Mouse (Mus musculus) lung, postnatal 14 days (tissue): Measurements from ENCODE around the gene Btnl9.
A peak's percentile ranks its signal among the peaks of the same experiment; 100 is the strongest.
"Not testable (repeated sequence)": the region's sequence is repeated elsewhere in the genome, so short reads cannot be mapped to it uniquely, and the experiment has no call there.

ENCODE experiments used
- DNase-seq: peaks from one replicate; pipeline ENCODE4 v3.0.0; 2021

Btnl9 gene

DNA sequence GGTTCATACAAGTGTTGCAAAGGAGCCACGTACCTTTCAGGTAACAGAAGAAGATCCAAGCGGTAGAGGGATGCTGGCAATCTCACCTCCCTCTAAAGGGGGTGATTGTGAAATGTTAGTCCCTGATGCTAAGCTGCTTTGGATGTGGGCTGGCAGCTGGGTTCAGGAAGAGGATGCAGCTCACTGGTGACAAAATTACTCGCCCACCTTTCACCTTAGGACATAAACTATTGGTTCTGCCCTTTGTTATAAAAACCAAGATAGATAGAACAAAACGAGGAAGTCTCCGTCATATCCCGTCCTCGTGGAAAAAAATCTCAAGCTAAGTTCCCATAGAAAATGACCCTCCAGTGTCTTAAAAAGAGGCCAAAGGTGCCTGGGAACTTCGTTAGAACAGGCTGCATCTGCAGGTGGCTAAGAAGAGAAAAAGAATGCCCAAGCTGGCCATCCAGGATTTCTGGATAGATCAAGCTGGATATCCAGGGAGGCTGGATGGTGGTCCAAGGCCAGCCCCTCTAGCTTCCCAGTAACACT lies at the start of gene Btnl9:
Btnl9 (minus strand) TSS at position 205 of the 534 bp plus-strand sequence.
- DNase-seq: no peak

DNA sequence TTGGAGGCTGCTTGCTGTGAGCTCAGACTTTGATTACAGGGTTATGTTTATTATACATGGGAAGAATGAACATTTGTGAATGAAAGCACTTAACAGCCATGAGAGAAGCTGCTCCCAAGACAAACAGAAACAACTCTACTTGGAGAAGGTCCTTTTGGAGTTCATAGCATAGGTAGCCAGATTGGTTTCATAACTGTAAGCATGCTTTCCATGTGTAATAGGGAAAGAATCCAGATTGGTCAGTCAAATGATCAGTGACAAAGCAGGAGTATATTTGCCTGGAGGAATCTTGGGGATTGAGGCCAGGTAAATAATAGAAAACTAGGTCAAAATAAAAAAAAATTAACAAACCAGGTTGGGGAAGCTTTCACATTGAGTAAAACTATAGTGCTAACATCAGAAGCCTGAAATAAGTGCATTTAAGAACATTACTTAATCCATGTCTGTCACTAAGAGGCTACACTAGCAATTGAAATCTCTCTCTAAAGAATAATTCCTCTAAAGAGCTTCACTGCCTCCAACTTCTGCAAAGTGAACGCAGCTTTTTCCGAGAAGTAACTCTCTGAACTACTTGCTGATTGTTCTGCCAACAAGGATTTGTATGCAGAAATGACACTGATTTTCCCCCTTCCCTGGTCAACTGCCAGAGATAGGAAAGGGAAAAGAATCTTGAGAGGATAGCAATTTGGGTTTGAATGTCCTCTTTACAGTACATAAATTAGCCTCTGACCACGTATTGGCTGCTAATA lies 48.7 kb upstream of the Btnl9 start:
- no peak for DNase-seq

DNA sequence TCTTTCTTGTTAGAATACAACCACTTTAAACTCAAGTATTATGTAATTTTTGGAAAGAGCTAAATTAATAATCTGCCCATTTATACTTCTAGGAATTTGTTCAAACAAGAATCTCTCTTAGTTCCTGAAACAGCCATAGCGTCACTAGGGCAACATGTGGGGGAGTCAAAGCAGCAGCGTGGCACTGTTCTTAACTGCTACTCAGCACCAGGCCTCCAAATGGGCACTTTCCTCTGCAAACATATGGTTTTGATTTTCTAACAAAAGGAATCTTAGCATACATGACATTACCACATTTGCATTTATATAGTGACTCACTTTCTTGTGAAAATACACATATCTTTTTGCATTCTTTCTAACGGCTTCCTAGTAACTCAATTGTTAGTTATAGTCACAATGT lies 45.8 kb upstream of the Btnl9 start:
- DNase-seq: no peak

DNA sequence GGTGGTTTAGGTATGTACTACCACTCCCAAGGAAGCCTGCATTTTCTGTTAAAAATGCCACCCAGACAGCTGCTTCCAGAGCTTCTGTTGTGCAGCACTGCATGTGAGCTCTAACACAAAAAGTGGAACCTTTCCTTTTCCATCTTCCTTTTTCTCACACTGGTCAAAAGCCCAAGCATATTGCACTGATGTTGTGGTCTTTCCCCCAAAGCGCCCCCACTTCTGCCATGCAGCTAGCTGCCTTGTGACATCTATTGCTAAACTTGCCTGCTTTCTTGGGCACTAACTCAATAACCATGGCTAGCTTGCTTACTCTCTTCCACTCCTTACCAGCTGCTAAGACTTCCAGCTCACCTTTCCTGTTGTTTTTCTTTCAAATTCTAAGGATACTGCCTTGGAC lies 37.5 kb upstream of the Btnl9 start:
- DNase-seq: no peak

DNA sequence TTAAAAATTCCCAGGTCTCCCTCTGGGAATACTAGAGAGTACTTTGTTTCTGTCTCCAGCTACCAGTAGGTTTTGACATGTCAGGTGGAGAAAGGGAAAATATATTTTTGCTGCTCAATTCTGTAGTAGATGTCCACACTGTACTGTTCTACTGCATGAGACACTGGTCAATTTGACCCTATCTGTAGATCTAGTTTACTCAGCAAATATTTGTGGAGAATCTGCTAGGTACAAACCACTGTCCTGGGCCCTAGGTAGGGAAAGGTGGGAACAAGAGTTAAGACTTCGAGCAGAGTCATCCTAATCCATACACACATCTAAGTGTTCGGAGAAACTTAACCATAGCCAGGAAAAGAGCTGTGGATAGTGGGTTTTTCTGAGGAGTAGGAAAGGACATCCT lies 32.3 kb upstream of the Btnl9 start:
- DNase-seq: no peak

DNA sequence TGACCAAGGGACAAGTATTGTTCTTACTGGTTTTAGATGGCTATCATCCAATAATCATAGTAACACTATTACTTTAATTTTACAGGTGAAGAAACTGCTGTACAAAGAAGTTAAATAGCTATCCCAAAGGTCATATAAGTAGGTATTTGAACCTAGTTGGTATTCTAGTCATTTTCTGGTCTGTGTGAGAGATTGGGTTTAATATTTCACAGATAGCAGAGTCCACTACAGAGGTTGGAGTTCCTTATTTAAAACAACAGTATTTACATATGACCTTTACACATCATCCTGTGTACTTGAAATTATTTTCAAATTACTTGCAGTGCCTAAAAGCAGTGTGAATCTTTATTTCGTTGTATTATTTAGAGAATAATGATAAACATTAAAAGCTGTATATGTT lies 26.5 kb upstream of the Btnl9 start:
- DNase-seq: no peak

DNA sequence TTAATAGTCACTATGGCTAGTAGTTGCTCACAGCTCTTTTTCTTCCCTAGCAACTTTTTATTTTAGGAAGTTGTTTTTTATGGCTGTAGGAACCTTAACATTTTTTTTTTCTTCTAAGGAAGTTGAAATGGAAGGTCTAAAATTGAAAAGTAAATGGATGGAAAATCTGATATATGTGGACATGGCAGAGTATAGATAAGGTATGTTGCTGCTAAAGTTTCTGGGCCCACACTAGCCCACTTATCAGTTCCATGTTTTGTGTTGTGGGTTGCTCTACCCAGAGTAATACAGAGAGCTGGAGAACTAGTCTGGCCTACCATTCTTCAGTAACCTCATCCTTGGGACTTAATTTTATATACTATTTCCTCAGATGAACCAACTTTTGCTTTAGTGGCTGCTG lies 25.6 kb upstream of the Btnl9 start:
- DNase-seq: no peak

DNA sequence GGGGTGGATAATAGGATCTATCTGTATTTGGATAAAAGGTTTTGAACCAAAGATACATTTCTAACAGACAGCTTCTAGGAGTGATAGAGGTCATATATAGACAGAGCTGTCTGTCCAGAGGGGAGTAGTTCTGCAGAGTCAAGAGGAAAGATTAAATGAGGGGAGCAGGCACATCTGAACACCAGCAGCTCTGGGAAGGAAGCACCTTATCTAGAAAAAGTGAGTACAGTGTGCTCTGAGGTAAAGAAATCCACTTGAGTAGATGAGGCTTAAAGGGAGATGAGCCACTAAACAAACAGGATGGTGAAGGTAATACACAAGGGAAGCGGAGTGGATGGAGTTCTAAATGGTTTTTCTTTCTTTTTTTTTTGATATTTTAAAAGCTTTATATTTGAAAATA lies 20.5 kb upstream of the Btnl9 start:
- no peak for DNase-seq

DNA sequence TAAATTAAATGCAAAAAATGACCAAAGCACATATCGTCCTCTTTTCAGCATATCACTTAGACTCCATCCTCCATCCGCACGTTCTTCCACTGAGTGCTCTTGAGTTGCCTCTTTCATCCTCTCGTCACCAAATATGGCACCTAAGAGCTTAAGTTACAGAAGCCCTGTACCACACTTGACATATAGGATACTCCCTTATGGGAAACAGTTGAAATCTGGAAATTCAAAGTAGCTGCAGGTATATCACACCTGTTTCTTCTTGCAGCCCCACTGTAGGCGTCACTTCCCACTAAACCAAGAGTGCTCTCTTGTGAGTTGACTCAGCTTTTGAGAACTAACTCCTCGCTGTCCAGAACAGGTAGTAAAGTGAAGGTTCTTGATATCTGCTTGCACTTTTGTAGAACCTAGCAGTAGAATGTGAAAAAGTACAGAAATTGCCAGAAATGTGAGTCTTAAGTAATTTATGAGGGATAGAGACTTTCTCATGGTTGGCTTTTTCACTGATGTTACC lies 18.2 kb upstream of the Btnl9 start:
- DNase-seq: no peak

DNA sequence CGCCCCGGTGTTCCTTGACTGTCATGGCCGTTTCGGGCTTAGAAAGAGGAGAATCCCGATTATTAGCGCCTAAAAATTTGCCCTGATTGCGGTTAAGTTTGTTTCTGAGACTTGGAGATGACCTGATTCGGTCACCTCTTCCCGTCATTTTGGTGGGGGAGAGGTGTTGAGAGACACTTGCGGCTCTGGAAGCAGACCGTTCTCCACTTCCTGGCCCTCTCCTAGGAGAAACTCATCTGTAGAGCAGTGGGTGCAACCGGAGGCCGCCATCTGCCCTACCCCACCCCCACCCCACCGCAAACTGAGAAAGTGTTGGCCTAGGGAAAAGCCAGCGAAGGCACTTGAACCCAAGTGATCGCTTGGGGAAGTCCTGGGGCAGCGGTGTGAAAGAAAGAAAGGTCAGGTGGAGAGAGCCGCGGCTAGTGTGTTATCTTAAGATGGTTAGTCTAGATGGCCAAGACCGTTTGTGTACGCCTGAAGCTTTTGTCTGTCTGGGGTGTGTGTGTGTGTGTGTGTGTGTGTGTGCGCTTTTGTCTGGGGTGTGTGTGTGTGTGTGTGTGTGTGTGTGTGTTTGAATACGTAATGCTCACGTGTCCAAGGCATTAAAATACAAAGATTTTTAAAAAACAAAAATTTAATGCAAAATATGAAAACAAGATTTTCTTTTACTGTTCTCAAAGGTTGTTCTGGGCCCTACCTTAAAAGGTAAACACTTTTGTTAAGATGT lies 17.0 kb upstream of the Btnl9 start:
- no peak for DNase-seq

DNA sequence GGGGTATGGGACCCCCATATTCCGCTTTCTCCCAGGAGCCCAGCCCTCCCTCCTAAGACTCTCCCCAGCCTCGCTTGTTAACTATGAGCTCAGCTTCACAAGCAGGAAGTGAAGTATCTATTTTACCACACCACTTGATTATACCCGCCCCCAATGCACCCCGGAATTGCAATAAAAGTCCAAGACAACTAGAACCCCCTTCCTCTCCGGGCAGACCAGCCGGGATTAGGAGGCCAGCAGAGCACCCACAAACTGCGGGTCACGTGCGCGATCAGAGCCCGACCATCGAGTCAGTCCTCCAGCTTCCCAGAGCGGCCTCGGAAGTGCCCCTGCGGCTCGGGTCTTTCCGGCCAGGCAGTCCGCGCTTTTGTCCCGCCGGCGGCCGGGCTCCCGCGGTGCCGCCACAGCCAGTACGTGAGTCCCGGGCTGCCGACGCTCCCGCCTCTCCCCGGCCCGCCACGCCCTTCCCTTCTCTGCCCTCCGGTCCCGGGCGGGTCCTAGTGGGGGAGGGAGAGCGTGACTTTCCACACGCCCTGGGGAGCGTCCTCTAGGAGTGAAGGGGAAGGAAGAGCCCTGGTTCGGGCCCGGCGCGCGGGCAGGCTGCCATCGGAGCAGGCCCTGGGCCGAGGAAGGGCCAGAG lies 16.3 kb upstream of the Btnl9 start, which contains the start of gene Zfp62:
Zfp62 (plus strand) TSS at position 164 of the 640 bp plus-strand sequence.
- DNase-seq: peak; percentile 94

DNA sequence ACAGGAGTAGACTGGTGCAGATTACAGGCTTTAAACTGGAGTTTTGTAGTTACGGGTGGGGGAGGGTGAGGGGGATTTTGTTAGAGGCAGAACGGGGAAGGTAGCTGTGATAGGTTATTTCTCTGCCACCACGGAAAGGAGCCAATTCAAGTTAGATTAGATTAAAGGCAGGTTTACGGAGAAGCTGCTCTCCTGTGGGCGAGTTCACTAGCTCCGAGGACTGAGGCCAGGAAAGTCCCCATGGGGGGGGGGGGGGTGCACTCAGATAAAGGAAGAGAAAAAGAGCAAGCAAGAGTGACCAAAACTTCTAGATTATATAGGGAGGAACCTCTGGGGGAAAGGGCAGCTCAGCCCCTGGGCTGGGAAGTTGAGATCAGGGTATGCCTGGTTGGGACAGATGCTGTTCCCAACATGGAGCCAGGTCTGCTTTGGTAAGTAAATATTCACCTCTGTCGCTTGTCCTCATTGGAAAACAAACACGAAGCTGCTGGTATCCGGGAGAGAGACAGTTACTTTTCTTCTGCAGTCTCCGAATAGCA lies 15.6 kb upstream of the Btnl9 start:
- DNase-seq: no peak

DNA sequence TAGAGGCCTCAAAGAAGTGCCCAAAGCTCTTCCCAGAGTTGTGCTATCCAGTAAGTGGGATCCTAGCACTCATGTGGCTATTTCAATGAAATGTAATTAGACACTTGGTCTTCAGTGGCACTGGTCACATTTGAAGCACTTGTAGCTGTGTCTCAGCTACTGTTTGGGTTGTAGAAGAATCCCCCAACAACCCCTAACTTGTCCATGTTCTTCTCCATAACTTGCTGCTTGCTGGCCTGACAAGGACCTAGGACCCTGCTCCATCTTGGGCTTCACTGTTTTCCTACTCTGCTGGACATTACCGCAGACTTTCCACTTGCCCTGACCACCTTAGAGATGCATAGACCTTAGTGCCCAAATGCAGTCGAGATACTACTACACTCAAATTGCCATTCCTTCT lies 15.1 kb upstream of the Btnl9 start:
- DNase-seq: no peak

DNA sequence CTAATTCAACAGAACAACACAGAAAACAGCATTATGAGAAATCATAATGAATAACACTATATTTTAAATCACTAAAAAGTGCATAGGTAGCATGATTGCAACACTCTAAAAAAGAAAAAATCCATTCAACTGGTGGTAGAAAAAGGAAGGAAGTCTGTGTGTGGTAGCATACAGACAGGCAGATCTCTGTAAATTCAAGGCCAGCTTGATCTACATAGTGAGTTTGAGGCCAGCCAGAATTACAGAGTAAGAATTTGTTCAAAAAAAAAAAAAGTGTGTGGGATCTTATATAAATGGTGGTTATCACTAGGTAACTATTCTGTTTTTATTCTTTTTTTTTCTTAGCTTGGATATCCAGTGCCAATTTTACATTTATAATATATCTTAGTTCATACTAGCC lies 14.2 kb upstream of the Btnl9 start:
- DNase-seq: no peak

DNA sequence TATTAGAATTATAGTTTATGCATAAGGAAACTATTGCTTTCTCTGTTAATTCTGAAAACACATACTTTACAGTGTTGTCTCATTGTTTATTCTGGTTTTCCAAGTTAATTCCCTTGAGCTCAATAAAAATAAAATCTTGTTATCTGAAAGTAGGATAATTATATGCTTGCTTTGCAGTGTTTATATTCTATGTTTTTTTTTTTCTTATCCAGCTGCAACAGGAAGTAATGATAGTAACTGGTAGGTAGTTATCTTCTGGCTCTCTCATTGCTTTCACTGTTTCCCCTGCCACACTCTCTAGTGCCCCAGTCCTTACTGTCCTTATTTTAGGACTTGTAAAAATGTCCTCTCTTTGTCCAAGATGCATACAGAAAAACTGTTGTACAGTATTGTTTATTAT lies 13.7 kb upstream of the Btnl9 start:
- no peak for DNase-seq

DNA sequence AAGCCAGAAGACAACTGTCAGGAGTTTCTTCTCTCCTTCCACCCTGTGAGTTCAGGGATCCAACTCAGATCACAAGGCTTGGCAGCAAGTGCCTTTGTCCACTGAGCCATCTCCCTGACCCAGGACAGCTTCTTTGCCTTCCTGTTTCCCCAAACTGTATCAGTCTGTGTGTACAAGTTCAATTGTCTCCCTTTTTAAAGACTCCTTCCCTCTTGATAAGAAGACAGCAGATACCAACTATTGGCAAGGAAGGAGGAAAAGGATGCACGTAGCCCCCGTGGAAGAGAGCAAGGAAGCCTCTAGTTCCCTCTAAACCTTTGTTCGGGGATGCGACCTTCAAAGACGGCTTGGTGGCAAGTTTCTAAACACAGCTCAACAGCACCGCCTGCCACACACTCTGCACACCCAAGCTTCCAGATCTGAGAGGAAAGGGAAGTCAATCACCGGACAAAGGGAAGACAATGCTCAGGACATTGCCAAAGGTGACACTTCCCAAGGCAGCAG lies 8.9 kb upstream of the Btnl9 start:
- DNase-seq: peak; percentile 45

DNA sequence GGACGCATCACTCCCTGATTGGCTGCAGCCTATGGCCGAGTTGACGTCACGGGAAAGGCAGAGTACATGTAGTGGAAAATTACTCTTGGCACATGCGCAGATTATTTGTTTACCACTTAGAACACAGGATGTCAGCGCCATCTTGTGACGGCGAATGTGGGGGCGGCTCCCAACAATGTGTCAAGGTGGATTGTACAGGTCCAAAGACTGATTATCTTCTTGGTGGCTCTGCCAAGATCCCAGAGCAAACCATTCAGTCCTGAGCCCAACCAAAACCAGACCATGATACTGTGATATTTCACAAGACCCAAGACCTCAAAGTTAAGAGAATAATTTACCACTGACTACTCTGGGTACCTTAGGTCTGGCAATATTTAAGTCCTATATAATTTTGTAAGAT lies 7.8 kb upstream of the Btnl9 start:
- not testable (repeated sequence) for DNase-seq

DNA sequence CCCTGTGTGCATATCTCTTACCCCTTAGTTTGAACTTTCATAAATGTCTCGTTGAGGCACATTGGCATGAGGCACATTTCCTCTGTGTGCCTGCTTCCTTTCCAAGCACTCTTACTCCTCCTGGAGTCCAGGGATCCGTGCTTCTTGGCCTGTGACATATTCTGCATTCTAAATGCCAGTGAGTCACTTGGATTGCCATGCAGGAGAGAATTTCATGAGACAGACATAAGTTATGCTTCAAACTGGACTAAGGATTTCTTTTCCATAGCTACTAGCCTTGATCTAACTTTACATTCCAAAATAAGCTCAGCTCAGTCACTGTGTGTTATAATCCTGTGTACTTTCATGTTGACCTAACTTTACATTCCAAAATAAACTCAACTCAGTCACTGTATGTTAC lies 4.1 kb upstream of the Btnl9 start:
- DNase-seq: no peak

DNA sequence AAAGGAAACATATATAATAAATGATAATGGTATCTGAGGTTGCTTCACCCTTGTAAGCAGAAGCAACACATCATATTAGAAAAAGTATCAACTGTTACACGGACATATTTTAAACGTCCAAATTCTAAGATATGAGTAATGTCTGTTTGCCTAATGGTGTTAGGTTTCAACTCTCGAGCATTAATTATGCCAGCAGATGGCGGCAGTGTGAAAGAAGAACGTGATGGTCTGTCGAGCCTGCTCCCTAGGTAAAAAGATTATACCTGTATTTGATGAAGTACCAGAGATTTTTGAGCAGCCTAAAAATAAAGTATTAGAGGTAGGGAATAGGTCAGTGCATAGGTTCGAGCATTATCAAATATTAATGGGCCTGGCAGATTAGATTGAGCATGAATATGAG lies 2.8 kb upstream of the Btnl9 start:
- DNase-seq: peak; percentile 83

DNA sequence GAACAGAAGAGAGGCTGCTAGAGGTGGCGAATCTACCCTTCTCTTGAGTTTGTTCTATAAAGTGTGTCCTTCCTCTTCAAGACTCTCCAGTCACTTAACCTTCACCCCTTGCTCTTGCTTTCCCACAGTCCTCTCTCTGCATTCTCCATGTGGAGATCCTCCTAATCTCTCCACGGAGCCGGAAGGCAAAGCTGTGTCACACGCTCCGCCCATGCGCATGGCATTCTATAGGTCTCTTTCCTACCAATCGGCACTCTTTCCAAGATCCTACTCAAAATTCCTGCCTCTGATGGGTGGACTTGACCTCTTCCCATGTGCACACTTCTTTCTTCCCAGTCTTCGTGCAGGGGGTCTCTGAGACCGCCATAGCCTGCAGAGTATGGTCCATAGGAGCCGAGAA lies 742 bp upstream of the Btnl9 start:
- DNase-seq: no peak

DNA sequence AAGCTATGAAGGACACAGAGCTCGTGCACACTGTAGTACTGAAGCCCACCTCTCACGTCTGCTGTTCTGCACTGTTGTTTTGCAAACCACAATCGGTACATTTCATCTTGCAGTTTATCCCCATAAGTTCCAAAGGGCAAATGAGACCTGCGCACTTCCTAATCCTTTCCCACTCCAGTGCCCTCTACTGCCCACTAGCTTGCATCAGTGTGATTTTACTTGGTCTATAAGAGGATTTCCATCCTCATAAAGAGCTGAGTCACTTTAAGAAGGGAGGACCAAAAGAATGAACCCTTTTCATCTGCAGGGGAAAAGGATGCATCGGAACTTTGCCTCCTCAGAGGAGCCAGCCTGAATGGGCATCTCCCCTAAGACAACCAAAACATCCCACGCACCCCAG lies 507 bp downstream of the Btnl9 start:
- no peak for DNase-seq

DNA sequence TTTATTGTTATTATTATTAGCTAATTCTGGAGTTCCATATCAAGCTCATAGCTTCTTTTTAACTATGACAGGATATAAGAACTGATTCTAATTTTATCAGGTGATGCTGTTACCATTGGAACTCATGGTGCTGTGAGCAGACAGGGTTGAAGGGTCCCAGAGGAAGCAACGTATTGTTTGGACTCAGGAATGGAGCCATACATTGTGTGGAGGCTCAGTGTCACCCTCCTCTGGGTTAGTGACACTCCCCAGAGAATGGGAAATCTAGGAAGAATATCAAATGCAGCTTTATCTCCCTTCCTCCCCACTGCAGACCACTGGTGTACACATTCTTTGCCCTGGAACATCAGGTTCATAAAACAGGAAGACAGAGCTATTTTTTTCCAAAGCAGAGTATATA lies 3.8 kb downstream of the Btnl9 start:
- no peak for DNase-seq
